Mouse (Mus musculus): Measurements from ENCODE around the gene Zmiz1.

DNA sequence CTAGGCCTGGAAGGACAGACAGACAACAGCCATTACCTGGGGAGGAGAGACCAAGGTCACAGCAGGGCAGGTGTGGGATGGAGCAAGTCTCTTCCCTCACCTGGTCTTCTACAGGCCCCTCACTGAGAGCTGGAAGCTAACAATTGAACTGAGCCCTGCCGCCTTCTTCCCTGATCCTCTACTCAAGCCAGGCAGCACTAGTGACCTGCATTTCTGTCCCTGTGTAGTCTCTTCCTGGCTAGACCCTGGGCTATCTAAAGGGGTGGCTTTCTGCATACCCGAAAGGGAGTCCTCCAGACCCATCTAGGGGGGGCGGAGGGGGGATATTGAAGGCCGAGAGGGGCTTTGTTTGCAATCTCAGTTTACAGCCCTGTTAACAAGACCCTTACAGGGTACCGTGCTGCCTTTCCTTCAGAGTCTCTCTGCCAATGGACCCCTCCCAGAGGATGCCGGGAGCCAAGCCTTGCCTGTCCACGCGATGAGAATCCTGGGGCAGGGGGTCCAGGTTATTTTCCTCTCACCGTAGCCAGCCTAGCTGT, 152.2 kb downstream of the Zmiz1 start:
- TF ChIP-seq CTCF (conservative IDR thresholded peaks at IDR 0.05; ENCODE audit: low read length): no peak
- TF ChIP-seq NANOG (IDR thresholded peaks at IDR 0.05; ENCODE audit: borderline replicate concordance, low read length): no peak
